Mouse (Mus musculus) MN1 (cell line): ENCODE results near the gene Stub1.
A peak's percentile ranks its signal among the peaks of the same experiment; 100 is the strongest.

Experiments
- DNase-seq: peaks from one replicate; pipeline ENCODE4 v3.0.0-alpha.2; 2016; ENCODE audit warnings: low spot score

The Stub1 gene

DNA sequence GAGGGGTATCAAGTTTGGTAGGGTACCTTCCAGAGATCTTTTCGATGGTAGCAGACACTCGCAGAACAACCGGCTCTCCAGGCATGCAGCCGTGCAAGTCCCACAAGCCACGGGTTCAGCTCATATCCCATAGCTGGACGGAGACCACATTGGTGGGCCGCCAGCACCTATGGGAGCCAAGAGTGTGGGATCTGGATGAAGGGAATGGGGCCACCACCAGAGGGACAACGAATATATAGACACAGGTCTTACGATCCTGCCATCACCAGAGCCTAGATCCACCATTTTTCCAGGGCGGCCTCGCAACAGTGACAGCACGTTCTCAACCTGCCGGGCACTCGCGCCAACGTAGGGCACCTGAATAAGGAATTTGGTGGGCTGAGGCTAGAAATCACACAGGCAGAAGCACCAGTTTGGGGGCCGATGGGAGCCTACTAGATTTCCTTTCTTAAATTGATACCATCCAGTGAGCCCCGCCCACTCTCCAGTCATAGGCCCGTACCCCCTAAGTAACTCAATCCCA is 41.8 kb downstream of the Stub1 start:
- peak; percentile 76 for DNase-seq

DNA sequence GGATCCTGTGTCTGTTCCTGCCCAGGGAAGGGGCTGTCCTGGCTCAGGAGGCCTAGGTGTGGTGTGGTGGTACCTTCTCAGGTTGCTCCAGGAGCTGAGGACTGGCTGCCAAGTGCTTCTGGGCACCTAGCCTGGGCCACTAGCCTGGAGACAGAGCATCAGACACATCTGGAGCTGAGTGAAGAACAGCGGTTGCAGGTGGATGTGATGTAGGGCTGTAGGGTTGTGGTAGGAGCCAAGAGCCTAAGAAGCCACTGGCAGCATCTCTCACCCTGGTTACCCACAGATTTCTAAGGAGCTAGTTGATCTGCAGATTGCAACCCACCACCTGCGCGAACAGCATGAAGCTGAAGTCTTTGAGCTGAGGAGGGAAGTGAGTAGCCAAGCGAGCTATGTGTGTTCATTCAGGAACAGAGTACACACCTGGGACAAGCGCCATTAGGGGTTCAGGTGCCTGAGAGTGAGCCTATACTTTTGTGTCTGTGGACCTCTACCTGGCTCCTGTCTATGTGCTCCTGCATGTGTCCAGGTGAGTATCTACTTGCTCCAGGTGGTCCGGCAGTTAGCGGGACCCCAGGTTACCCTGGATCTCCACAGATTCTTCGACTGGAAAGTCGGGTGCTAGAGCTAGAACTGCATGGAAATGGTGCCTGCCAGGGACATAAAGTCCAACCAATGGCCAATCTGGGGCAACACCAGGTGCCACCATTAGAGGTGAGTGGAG is 46.3 kb downstream of the Stub1 start:
- no peak for DNase-seq

DNA sequence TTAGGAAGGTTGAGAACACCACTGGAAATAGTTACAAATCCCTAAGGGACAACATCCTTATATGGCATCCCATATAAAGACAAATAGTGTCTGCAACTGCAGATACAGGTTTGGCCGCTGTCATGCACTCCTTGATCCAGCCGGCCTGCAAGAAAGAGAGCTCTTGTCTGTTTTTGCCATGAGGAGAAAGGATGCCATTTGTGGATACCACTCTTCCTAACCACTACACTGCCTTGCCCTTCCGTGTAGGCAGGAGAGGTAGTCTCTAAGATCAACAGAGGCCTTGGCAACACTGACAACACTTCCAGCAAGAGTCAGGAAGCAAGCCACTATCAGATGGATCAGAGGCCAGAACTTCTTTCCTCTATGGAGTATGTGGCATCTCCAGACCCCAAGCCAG is 46.9 kb downstream of the Stub1 start, which contains the start of gene Ccdc78:
Ccdc78 (plus strand) TSS at position 301 of the 400 bp plus-strand sequence.
- DNase-seq: no peak

DNA sequence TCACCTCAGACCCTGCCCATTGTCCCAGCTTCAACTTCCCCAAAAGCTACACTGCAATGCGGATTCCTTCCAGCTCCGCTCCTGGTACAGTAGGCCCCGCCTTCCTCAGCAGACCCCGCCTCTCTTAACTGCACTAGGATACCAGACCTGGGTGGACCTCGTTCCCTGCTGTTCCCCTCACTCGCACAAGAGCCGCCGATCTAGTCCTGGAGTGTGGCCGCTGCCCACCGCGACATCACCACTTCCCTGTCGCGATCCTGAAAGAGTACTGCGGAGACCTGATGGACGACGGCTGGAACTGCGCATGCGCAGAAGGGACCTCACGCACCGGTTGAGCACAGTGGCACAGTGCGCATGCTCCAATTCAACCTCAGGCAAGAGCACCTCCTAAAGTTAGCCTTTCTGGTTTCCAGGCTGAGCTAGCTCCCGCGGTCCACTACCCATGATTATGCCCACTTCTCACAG is 47.9 kb downstream of the Stub1 start, which contains the start of gene Haghl:
Haghl (minus strand) TSS at position 393 of the 465 bp plus-strand sequence.
- peak; percentile 97 for DNase-seq

DNA sequence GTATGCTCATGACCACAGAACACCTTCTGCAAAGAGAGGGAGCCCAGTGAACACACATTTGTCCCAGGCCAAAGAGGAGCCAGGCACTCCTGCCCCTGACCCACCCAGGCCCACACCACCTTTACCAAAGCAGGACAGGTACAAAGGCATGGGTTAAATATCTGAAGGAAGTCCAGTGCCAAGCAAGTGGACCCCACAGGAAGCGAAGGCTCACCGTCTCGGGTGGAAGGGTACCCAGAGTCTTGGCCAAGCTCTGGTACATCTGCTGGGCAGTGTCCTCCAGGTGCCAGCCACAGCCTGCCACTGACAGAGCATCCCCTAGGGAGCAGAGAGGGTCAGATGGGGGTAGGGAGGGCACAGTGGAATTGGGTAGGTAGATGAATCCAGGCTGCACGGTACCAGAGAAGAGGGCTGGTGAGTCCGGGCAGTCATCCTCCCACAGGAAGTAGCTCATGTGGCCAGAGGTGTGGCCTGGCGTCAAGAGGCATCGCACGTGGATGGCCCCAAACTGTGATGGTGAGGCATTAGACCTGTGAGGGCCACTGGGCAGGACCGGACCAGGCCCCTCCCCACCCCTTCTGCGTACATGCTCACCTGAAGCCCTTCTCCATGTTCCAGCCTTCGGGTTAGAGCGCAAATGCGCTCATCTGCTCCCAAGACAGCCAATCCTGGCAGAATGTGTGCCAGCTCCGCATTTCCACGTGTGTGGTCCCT is 49.2 kb downstream of the Stub1 start:
- no peak for DNase-seq

DNA sequence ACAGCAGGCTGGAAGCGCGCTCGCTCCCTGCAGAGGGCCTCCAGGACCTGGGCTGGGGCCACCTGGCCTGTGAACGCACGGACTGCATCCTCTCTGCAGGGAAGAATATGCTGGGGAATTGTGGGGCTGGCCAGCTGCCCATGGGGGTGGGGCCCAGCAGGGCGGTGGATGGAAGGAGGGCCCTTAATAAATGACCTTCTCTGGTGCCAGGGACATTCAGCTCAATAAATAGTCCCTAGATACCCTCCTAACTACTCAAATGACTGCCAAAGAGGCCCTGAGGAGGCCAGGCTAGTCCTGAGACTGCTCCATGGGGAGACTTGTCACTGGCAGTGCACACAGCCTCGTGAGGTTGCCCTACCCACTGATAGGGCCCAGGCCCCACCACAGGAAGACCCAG is 50.1 kb downstream of the Stub1 start:
- DNase-seq: peak; percentile 89

DNA sequence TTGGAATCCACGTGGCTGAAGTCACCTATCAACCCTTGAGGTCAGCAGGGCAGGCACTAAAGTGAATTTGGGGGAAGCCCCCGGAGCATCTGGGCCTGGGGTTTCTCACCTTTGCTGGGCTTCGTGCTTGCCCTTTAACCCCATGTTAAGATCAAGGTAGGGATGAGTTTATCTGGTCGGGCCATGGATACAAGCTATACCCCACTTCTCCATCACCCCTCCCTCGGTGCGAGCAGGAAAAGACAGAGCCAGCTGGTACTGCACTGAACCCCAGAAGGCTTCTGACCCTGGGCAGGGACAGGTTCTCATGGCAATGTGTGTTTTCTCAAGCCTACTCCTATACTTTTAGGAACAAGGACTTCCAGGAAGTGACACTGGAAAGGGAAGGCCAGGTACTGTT is 51.9 kb downstream of the Stub1 start:
- DNase-seq: no peak
